Mouse (Mus musculus): ENCODE results near the gene Hsf4.
A peak's percentile ranks its signal among the peaks of the same experiment; 100 is the strongest.

The Hsf4 gene

DNA sequence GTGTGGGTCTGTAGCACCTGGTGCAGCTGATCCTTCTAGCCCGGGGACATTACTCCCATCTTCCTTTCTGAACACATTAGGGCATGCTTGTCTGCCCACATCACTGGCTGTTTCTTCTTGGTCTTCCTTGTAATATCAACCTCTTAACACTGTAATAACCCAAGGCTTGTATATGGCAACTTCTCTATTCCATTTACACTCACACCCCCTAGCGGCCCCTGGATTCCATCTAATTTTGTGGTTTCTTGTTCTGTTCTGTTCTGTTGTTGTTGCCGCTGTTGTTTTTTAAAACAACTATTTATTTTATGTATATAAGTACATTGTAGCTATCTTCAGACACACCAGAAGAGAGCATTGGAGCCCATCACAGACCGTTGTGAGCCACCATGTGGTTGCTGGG is 17.3 kb downstream of the Hsf4 start:
- DNase-seq = no peak

DNA sequence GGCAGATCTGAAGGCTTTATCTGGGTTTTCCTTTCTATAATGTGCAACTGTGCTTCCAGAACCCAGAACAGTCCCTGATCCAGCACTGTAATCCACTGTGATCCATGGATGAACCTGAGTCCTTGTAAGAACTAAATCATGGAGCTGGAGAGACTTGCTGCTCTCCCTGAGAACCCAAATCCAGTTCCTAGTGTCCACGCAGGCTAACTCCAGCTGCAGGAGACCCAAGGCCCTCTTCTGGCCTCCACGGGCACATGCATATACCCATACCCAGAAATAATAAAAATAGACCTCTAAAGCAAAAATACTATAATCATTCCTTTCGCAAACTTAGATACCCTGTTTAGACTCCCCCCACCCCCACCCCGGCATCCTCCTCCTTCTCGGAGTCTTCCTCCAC is 18.6 kb downstream of the Hsf4 start:
- DNase-seq = no peak

DNA sequence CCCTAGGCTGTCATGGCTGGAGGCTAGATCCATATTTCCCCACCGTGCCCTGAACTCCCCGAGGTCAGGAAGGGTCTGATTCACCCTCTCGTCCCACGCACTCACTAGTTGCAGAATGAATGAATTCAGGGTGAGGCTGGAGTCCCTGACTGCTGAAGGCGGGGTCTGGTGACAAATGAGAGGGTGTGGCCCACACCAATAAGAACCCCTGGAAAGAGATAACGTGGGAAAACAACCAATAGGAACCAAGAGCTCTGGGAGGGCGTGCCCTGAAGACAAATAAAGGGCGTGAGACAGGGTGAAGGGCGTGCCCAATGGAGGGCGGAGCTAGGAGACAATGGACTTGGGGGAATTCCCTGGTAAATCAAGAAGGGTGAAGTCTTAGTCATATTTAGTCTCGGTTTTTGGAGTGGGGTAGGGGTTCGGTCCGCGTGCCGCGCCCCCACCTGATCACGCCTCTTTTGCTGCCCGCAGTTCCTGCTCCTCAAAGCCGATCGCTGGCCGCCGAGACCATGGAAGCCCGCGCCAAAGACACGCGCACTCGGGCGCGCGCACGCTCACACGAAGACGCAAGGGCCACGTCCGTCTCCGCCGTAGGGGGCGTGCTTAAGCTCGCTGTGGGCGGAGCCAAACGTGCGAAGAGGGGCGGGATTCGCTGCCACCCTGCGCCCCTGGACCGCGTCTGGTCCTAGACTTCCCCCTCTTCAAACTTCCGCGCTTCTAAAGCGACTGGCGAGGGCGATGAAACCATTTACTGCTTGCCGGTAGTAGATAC is 19.5 kb downstream of the Hsf4 start:
- DNase-seq = peak; percentile 85

DNA sequence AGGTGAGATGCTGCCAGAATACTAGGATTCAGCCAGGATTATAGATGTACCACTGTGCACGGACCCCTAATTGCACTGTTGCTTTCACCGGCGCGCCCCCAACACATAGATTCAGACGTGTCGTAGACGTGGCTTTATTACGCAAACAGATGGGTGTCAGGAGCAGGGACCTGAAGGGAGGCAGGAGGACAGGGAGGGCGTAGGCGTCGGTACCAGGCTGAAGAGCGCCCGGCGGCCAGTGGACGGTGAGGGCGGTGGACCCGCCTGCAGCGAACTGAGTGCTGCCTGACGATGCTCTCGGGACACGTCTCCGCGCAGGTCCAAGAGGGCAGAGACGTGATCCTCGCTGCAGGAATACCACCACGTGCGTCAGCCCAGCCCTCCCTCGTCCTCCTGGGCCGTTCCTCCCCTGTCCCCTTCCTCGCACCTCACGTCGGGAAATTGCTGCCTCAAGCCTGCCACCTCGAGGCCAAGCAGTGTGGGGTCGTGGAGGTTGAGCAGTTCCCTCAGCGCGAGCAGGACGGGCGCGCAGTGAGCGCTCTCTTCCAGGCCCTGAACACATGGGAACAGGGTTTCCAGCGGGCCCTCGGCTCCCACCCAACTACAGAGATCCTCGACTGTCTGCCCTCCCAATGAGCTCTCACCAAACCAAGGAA is 20.3 kb downstream of the Hsf4 start, which contains the start of gene 4931428F04Rik:
Gene 4931428F04Rik (minus strand): TSS at position 60 of the 656 bp plus-strand sequence.
- peak; percentile 27 for DNase-seq

DNA sequence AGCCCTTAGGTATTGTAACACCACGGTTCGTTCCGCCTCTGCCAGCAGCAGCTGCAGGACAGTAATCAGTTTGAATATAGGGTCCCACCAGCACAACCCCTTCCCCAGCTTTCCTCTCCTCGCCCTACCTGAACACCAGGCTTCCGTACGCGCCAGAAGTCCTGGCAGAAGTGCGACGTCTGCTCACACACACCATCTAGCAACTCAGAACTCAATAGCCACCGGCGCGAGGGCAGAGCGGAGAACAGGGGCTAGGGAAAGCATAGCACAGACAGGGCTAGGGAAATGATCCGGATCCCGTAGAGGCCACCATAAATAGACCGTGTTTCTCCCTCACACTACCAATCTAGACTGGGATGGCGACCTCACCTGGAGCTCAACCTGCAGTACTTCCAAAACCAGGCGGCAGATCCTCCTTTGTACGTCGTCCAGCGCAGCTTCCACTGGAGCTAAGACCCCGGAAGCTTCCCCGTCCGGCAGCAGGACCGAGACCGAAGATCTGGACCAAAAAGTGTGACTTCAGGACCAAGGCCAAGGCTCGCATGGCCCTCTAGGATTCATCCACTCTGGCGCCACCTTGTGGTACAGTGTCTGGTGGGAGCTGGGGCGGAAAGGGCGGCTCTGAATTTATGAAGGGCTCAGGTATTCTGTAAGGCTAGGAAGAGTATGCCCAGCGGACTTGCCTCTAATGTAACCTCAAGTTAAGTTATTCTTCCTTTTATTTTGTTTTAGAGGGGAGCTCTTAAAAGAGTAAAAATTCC is 21.1 kb downstream of the Hsf4 start:
- peak; percentile 80 for DNase-seq

DNA sequence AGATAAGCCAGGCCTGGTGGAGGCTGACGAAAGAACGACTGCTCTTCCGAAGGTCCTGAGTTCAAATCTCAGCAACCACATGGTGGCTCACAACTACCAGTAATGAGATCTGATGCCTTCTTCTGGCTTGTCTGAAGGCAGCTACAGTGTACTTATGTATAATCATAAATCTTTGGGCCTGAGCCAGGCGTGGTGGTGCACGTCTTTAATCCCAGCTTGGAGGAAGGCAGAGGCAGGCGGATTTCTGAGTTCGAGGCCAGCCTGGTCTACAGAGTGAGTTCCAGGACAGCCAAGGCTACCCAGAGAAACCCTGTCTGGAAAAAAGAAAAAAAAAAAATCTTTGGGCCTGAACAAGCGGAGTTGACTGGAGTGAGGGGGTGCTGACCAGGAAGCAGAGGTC is 21.8 kb downstream of the Hsf4 start:
- peak; percentile 12 for DNase-seq

DNA sequence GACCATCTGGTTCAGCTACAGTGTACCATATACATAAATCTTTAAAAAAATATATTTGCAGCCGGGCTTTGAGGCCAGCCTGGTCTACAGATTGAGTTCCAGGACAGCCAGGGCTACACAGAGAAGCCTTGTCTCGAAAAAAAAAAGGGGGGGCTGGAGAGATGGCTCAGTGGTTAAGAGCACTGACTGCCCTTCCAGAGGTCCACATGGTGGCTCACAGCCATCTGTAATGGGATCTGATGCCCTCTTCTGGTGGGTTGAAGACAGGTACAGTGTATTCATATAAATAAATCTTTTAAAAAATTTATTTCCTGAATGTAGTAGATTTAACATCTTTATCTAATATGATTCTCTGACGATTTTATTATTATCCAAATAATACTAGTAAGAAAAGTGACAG is 22.2 kb downstream of the Hsf4 start:
- DNase-seq = peak; percentile 4

DNA sequence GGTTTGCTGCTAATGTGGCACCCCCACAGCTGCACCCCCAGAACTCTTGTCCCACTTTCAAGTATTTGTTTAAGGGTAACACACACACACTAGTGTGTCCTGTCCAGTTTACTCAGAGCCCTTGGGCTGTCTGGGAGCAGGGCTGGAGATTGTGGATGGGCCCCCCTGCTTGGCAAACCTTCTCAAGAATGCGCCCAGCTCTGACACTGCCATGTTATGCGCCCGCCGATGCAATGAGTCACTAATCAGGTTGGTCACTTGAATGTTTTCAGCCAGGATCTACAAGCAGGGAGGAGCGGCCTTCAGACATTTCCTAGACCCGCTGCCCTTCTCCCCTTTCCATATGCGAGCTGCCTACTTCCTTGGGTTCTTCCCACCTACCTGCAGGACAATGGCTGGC is 22.9 kb downstream of the Hsf4 start:
- DNase-seq = no peak

DNA sequence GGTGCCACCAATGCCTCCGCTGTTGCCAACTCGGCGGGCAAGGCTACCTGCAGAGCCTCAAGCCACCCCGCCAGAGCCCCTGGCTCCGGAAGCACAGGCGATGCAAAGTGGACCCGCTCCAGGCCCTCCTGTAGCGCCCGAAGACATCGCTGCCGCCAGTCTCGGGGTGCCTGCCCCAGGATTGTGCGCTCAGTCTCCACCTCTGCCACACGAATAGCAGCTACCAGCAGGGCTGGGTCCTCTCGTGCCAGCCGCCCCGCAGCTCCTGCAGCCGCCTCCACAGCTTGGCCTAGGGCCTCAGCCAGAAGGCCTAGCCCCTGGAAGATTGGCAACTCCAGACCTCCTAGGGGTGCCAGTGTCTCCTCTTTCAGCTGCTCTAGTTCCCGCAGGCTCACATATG is 23.8 kb downstream of the Hsf4 start:
- peak; percentile 6 for DNase-seq

DNA sequence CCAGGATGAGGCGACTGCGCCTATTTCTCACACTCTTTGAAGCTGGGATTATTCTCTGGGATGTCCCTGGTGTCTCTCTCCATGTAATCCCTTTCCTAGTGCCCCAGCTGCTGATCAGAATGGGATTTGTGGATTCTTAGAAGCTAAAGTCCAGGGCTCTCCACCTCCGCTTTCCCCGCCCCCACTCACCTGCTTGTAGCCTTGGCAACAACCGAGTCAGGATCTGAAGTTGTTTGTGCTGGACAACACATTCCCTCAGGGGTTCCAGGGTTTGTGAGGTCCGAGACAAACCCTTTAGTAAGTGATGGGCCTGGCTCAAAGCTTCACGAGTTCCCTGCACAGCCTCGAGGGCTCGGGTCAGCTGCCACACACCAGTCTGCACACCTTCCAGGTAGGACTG is 25.2 kb downstream of the Hsf4 start:
- no peak for DNase-seq

DNA sequence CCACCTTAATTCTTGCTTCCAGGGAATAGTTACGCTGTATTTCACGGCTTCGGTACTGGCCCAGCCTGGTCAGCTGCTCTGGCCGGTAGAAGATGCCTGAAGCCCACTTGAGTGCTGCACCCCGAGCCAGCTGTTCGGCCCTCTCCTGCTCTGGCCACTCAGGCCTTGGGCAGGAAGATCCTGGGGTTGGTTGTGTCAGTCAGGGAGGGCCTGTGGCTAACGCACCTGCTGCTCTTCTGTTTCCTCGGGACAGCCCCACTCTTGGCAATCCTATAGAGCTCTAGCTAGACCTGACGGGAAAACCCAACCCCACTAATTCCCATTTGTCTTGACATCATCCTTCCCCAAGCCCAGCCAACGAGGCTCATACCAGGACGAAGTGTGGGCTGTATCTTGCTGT is 25.7 kb downstream of the Hsf4 start:
- DNase-seq = no peak

DNA sequence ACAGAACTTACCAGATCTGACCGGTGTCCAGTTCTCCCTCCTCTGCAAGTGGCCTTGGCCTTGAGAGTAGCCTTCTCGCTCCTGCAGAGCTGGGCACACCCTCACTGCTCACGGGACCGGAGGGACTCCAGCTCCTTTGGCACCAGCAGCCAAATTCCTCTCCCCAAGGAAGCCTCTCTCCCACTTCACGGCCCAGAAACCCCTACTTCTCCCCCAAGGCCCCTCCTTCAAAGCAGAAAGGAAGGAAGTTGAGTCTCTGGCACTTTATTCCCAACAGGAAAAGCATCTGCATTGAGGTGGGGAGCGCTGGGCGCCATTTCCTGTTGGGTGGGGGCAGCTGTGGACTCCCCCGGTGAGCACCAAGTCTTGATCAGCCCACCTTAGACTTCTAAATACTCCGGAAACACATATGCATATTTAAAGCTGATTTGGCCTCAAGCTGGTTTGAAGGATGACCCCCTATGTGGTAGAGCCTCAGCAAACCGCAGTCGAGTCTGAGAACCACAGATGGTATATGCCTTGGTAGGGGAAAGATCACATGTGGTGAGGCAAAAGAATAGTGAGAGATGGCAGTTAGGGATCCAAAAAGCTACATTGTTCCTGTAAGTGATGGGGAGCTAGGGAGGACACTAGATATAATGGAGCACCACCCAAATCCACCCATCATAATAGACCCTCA is 26.4 kb downstream of the Hsf4 start, which contains the start of gene Exoc3l:
Gene Exoc3l (minus strand): TSS at position 207 of the 679 bp plus-strand sequence.
- no peak for DNase-seq

DNA sequence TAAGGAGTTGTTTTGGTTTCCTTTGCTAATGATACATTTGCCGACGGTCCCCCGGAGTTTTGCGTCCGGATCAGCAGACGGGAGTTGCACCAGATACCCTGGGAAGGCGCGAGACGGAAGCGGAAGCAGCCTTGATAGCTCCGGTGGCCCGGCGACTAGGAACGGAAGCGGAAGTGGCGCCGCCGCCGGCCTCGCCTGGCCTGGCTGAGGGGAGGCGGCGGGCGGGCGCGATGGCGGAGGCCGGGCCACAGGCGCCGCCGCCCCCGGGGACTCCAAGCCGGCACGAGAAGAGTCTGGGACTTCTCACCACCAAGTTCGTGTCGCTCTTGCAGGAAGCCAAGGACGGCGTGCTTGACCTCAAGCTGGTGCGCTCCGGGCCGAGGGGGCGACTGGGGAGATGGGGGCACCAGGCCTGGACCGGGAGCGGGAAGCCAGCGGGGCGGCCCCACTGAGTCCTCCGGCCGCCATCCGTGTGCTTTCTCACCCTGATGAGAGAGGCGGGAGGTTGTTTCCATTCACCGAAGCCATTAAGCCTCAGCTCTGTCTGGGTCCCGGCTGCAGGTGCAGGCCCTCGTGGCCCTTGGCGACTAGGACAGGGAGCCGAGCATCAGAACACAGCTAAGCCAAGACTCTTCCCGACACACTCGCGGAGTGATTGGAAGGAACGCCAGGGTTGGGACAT is 28.1 kb downstream of the Hsf4 start, which contains the start of gene E2f4:
Gene E2f4 (plus strand): TSS at position 153 of the 682 bp plus-strand sequence.
- DNase-seq = peak; percentile 93

DNA sequence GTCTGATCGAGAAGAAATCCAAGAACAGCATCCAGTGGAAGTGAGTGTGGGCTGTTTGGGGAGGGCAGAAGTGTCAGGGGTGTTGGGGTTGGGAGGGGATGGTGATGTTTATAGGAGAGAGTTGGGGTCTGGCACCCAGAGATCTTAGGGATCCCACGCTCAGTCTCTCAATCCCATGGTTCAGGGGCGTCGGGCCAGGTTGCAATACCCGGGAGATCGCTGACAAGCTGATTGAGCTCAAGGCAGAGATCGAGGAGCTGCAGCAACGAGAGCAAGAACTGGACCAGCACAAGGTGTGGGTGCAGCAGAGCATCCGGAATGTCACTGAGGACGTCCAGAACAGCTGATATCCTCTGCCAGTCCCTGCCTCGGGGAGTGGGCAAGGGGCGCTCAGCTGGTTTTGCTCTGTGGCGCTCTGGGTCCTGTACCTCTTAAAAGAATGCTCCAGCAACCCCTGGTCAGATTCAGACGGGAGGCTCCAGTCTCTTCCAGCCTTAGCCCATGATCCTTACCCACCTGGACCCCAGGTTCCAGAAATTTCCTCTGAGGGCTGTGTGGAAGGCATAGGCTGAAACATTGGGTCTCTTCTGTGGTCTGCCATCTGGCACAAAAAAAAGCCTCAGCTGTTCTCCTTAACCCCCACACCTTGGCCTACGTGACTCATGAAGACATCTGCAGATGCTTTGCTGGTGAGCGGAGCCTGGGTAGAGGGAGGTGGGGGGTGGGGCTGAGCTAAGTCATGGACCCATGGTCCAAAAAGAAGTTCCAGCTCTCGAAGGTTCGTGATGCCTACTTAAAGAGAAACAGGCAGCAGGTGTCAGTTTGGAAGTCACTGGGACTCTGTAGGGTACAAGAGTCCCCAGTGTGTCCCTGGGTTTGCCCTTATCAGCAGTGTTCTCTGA is 29.0 kb downstream of the Hsf4 start:
- DNase-seq = peak; percentile 12

DNA sequence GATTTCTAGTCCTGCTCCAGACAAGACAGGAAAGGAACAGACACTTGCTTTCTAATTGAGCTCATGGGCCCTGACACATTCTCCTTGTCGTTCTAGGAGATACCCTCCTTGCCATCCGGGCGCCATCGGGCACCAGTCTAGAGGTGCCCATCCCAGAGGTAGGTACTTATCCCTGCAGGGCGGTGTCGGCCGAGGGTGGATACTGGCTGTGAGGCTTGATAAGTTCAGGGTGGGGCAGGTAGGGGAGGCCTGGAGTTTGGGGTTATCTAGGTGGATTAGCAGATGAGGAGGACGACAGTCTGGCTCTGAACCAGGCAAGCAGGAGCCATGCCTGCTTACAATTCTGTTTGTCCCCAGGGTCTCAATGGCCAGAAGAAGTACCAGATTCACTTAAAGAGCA is 30.4 kb downstream of the Hsf4 start:
- peak; percentile 16 for DNase-seq

DNA sequence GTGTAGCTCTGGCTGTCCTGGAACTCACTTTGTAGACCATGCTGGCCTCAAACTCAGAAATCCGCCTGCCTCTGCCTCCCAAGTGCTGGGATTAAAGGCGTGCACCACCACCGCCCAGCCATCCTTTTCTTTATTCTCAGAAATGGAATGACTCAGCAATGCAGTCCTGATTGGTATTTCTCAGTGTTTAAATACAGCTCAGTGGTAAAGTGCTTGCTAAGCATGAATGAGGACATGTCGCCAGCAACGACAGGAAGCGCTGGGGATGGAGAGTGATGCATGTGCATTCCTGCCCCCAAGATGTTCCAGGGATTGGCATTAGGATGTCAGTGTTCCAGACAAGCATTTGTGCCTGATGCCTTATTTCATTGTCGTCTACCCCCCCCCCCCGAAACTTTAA is 33.8 kb downstream of the Hsf4 start:
- no peak for DNase-seq

DNA sequence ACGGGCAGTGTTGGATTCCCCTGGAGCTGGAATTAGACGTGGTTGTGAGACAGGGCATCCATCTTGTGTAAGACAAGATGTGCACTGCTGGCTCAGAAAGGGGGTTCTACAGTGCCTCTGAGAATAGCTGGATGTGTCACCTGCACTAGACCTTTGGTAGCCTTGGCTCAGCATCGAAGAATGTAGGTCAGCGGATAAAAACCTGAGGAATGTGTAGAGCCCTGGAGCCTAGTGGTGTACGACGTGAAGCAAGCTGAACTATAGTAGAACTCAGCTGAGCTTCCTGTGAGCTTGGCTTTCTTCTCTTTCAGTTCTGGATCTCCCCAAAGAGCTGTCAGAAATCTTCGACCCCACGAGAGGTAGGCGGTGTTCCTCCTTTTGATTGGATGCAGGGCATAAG is 34.3 kb downstream of the Hsf4 start:
- DNase-seq = no peak

DNA sequence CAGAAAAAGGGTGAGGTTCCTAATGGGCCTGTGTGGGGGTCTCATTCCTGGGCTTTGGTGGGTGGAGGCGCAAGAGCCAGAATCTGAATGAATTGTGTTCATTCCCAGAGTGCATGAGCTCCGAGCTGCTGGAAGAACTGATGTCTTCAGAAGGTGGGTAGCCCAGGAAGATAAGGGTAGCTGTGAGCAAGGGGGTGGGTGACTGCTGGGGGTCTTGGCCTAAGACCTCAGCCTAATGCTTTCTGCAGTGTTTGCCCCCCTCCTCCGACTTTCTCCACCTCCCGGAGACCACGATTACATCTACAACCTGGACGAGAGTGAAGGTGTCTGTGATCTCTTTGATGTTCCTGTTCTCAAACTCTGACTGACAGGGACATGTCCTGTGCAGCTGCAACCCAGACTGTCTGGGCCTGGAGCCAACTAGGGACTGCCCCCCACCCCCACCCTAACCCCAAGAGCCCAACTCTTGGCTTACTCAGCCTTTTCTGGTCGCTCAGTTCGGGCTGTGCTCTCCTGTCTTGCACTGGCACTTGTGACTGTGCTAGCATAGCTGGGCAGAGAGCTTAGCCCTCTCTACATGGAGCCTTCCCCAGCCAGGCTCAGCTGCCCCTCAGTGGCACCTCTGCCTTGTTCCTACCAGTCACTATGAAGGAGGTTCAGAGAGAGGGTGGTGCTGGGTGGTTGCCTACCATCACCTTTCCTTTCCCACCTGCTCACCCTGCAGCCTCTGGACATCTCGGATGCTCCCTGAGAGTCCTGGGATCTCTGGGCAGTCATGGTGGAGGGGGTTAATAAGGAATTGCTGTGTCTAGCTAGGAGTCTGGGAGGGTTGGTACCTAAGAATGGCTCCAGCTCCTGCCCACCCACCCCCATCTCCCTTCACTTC is 35.0 kb downstream of the Hsf4 start:
- peak; percentile 9 for DNase-seq

DNA sequence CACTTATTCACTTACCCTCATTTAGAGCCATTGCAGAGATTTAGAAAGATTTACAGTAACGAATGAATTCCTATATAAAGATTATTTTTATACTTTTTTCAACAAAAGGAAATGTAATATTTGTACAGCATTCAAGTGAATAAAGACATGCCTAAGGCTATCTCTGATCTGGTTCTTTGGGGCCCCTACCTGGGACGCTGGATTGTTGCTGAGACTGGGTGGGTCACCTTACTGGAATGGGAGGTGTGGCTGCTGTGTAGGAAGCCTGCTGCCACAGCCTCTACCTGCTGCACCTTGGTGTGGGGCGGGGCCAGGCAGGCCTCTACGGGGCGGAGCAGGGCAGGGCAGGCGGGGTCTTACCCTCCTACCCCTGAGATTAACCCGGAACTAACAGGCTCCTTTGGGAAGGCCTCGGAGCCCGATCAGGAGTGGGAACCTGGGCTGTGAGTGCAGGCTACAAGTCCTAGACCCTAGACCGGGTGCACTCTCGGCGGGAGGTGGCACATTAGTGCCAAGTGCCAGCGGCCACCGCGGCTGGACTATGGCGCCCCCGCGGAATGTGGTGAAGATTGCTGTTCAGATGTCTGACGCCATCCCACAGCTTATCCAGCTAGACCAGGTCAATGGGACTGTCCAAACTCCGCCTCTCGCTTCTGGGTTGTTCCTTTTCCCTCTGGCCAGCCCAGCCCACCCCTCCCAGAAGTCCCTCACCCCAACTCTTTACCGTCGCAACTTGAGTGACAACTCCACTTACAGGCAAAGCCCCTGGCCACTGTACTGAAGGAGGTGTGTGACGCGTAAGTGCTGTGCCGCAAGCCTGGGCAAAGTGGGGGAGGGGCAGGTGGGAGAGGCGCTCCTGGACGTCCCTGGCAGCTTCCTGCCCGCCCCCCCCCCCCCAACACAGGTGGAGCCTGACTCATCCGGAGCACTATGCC is 35.9 kb downstream of the Hsf4 start, which contains the start of gene Elmo3:
Gene Elmo3 (plus strand): TSS at position 391 of the 935 bp plus-strand sequence.
- peak; percentile 94 for DNase-seq
